Mouse (Mus musculus): Measurements from ENCODE around the gene Ebf1. TPM values are rescaled to one million over a fixed set of nuclear protein-coding genes. Genes with fewer than 3 reads are reported as not detected.

The Ebf1 gene
- polyA plus RNA-seq, 1 experiment, result 188 TPM

GRCm38 (mm10) chr11:44979391-44979790 lies 362.3 kb downstream of the Ebf1 start:
- TF ChIP-seq POLR2A (IDR thresholded peaks at IDR 0.05; ENCODE audit: borderline replicate concordance, control insufficient read depth, low read depth, low read length) (no peak), CTCF (IDR thresholded peaks at IDR 0.05; ENCODE audit: control insufficient read depth, insufficient read depth, low read length) (no peak)
- WGBS, result 71% methylated on average over 5 of the region's 5 CpGs
- H3K4me3 ChIP-seq (replicated peaks; ENCODE audit: control insufficient read depth, low read depth, low read length), result no peak overlapping the region
- H3K27ac ChIP-seq (ENCODE audit: control insufficient read depth, insufficient read depth, low read depth, low read length, poor library complexity), result no peak overlapping the region
- no peaks in the 10 kb centered on the region for H3K4me1 ChIP-seq (ENCODE audit: control insufficient read depth, insufficient read depth, low read length)

- Histone ChIP-seq H3K4me3 (replicated peaks; ENCODE audit: control insufficient read depth, low read depth, low read length) (no peak overlapping the region), H3K27ac (ENCODE audit: control insufficient read depth, insufficient read depth, low read depth, low read length, poor library complexity) (no peak overlapping the region), H3K4me1 (ENCODE audit: control insufficient read depth, insufficient read depth, low read length) (no peaks in the 10 kb centered on the region)
- TF ChIP-seq POLR2A (IDR thresholded peaks at IDR 0.05; ENCODE audit: borderline replicate concordance, control insufficient read depth, low read depth, low read length), result no peak
- no peak for TF ChIP-seq CTCF (IDR thresholded peaks at IDR 0.05; ENCODE audit: control insufficient read depth, insufficient read depth, low read length)
- WGBS, result 84% methylated on average over 9 of the region's 9 CpGs
Observed at GRCm38 (mm10) chr11:44982225-44982624, 365.1 kb downstream of the Ebf1 start.

- TF ChIP-seq POLR2A (IDR thresholded peaks at IDR 0.05; ENCODE audit: borderline replicate concordance, control insufficient read depth, low read depth, low read length), result no peak
- no peak for TF ChIP-seq CTCF (IDR thresholded peaks at IDR 0.05; ENCODE audit: control insufficient read depth, insufficient read depth, low read length)
- Histone ChIP-seq H3K27ac (ENCODE audit: control insufficient read depth, insufficient read depth, low read depth, low read length, poor library complexity) (no peak overlapping the region), H3K4me1 (ENCODE audit: control insufficient read depth, insufficient read depth, low read length) (no peaks in the 10 kb centered on the region), H3K4me3 (replicated peaks; ENCODE audit: control insufficient read depth, low read depth, low read length) (no peak overlapping the region)
- WGBS, result 70% methylated on average over 6 of the region's 6 CpGs
Observed at GRCm38 (mm10) chr11:44983961-44984360, 366.8 kb downstream of the Ebf1 start.

- Histone ChIP-seq H3K4me1 (ENCODE audit: control insufficient read depth, insufficient read depth, low read length) (no peaks in the 10 kb centered on the region), H3K27ac (ENCODE audit: control insufficient read depth, insufficient read depth, low read depth, low read length, poor library complexity) (no peak overlapping the region), H3K4me3 (replicated peaks; ENCODE audit: control insufficient read depth, low read depth, low read length) (no peak overlapping the region)
- no peak for TF ChIP-seq POLR2A (IDR thresholded peaks at IDR 0.05; ENCODE audit: borderline replicate concordance, control insufficient read depth, low read depth, low read length)
- TF ChIP-seq CTCF (IDR thresholded peaks at IDR 0.05; ENCODE audit: control insufficient read depth, insufficient read depth, low read length), result no peak
- 77% methylated on average over 7 of the region's 7 CpGs for WGBS
Observed at GRCm38 (mm10) chr11:44984381-44984780, 367.3 kb downstream of the Ebf1 start.

GRCm38 (mm10) chr11:44987796-44988195 lies 370.7 kb downstream of the Ebf1 start:
- TF ChIP-seq CTCF (IDR thresholded peaks at IDR 0.05; ENCODE audit: control insufficient read depth, insufficient read depth, low read length), result no peak
- TF ChIP-seq POLR2A (IDR thresholded peaks at IDR 0.05; ENCODE audit: borderline replicate concordance, control insufficient read depth, low read depth, low read length), result no peak
- WGBS, result 27% methylated on average over 4 of the region's 4 CpGs
- H3K4me3 ChIP-seq (replicated peaks; ENCODE audit: control insufficient read depth, low read depth, low read length), result no peak overlapping the region
- H3K4me1 ChIP-seq (ENCODE audit: control insufficient read depth, insufficient read depth, low read length), result no peaks in the 10 kb centered on the region
- no peak overlapping the region for H3K27ac ChIP-seq (ENCODE audit: control insufficient read depth, insufficient read depth, low read depth, low read length, poor library complexity)

GRCm38 (mm10) chr11:45002681-45003286 lies 385.7 kb downstream of the Ebf1 start:
- WGBS, result 71% methylated on average over 5 of the region's 5 CpGs
- H3K4me3 ChIP-seq (replicated peaks; ENCODE audit: control insufficient read depth, low read depth, low read length), result no peak overlapping the region
- H3K27ac ChIP-seq (ENCODE audit: control insufficient read depth, insufficient read depth, low read depth, low read length, poor library complexity), result no peak overlapping the region
- TF ChIP-seq CTCF (IDR thresholded peaks at IDR 0.05; ENCODE audit: control insufficient read depth, insufficient read depth, low read length), result no peak
- no peak for TF ChIP-seq POLR2A (IDR thresholded peaks at IDR 0.05; ENCODE audit: borderline replicate concordance, control insufficient read depth, low read depth, low read length)
- no peaks in the 10 kb centered on the region for H3K4me1 ChIP-seq (ENCODE audit: control insufficient read depth, insufficient read depth, low read length)

- TF ChIP-seq POLR2A (IDR thresholded peaks at IDR 0.05; ENCODE audit: borderline replicate concordance, control insufficient read depth, low read depth, low read length) (no peak), CTCF (IDR thresholded peaks at IDR 0.05; ENCODE audit: control insufficient read depth, insufficient read depth, low read length) (no peak)
- WGBS, result 80% methylated on average over 9 of the region's 9 CpGs
- no peak overlapping the region for H3K27ac ChIP-seq (ENCODE audit: control insufficient read depth, insufficient read depth, low read depth, low read length, poor library complexity)
- H3K4me1 ChIP-seq (ENCODE audit: control insufficient read depth, insufficient read depth, low read length), result no peaks in the 10 kb centered on the region
- H3K4me3 ChIP-seq (replicated peaks; ENCODE audit: control insufficient read depth, low read depth, low read length), result no peak overlapping the region
Observed at GRCm38 (mm10) chr11:45003716-45004437, 386.8 kb downstream of the Ebf1 start.

GRCm38 (mm10) chr11:45007311-45007710 lies 390.2 kb downstream of the Ebf1 start:
- TF ChIP-seq CTCF (IDR thresholded peaks at IDR 0.05; ENCODE audit: control insufficient read depth, insufficient read depth, low read length), result no peak
- TF ChIP-seq POLR2A (IDR thresholded peaks at IDR 0.05; ENCODE audit: borderline replicate concordance, control insufficient read depth, low read depth, low read length), result no peak
- Histone ChIP-seq H3K4me1 (ENCODE audit: control insufficient read depth, insufficient read depth, low read length) (no peaks in the 10 kb centered on the region), H3K4me3 (replicated peaks; ENCODE audit: control insufficient read depth, low read depth, low read length) (no peak overlapping the region), H3K27ac (ENCODE audit: control insufficient read depth, insufficient read depth, low read depth, low read length, poor library complexity) (no peak overlapping the region)
- WGBS, result 83% methylated on average over 11 of the region's 11 CpGs

All from bone marrow, adult 2 months (tissue).